Comparison of ENCODE assay signal across 19 mouse cellular contexts in genomic region chr13:57793643-57794240, GRCm38 (mm10).
A peak's percentile ranks its signal among the peaks of the same experiment; 100 is the strongest.
DNase-seq lines count a peak whose midpoint lies in the region; ATAC-seq and TF ChIP-seq lines count a peak whose summit lies in the region.
"Had no signal": no experiment of that assay in that cellular context is flagged by ENCODE, and none has a peak within 500 bp of the region (broad histone marks: within the 10 kb centered on the region; RNA-seq: fewer than 3 reads in every experiment).

No protein-coding gene starts in this region.

- 64% methylated on average over 12 of the region's 12 CpGs for whole genome bisulfite sequencing in cerebellum, adult 2 months
- 69% methylated on average over 12 of the region's 12 CpGs for WGBS in kidney, adult 2 months
- 43% methylated on average over 12 of the region's 12 CpGs for WGBS in lung, adult 2 months

- no peak overlapping the region for H3K27ac ChIP-seq in cerebellum, adult 2 months (ENCODE audit: insufficient read depth, low read length)
- no peak overlapping the region for H3K27ac ChIP-seq in kidney, adult 2 months (ENCODE audit: insufficient read depth, low read depth, low read length)
- H3K27ac ChIP-seq: embryonic facial prominence, embryonic 13.5 days; hindbrain, embryonic 14.5 days; midbrain, embryonic 12.5 days; neural tube, embryonic 15.5 days had no signal

- no peak for TF ChIP-seq POLR2A in cerebellum, adult 2 months (IDR thresholded peaks at IDR 0.05; ENCODE audit: borderline replicate concordance, insufficient read depth, low read length)
- no peak for TF ChIP-seq POLR2A in kidney, adult 2 months (IDR thresholded peaks at IDR 0.05; ENCODE audit: low read depth, low read length)
- no peak for TF ChIP-seq POLR2A in lung, adult 2 months (IDR thresholded peaks at IDR 0.05; ENCODE audit: borderline replicate concordance, extremely low read depth, low read depth, low read length)

- no peak for ATAC-seq in inflammation-experienced regulatory T-cells, adult 6 months
- ATAC-seq: forebrain, postnatal 0 days; intestine, embryonic 16.5 days had no signal

- H3K36me3 ChIP-seq in kidney, adult 2 months (ENCODE audit: control insufficient read depth, insufficient read depth, low read length) = no peaks in the 10 kb centered on the region
- H3K36me3 ChIP-seq: embryonic facial prominence, embryonic 13.5 days; midbrain, embryonic 12.5 days; neural tube, embryonic 15.5 days had no signal

- no peak overlapping the region for H3K4me3 ChIP-seq in cerebellum, adult 2 months (replicated peaks; ENCODE audit: insufficient read depth, low read depth, low read length)
- no peak overlapping the region for H3K4me3 ChIP-seq in kidney, adult 2 months (ENCODE audit: insufficient read depth, low read depth, low read length)
- no peak overlapping the region for H3K4me3 ChIP-seq in lung, adult 2 months (replicated peaks; ENCODE audit: extremely low read depth, low read depth, low read length)
- H3K4me3 ChIP-seq: embryonic facial prominence, embryonic 13.5 days; midbrain, embryonic 12.5 days; neural tube, embryonic 15.5 days had no signal

- peak; percentile 51 to 52 for DNase-seq in cerebellum, adult 2 months
- no peak for DNase-seq in cerebellum, adult 11 months
- DNase-seq in kidney, postnatal 14 days = peak; percentile 32
- no peak for DNase-seq in kidney, adult 2 months
- DNase-seq in lung, adult 2 months = peak; percentile 4
- peak; percentile 29 for DNase-seq in lung, postnatal 36 days
- DNase-seq: adrenal gland, postnatal 25 days; forebrain, postnatal 0 days; gastrocnemius, postnatal 10 days; heart, adult 18-20 months; layer of hippocampus, postnatal 36 days; retina, postnatal 1 day; thymus, postnatal 4 days had no signal

- no peaks in the 10 kb centered on the region for H3K27me3 ChIP-seq in cerebellum, adult 2 months (ENCODE audit: control insufficient read depth, insufficient read depth, low read length)
- no peaks in the 10 kb centered on the region for H3K27me3 ChIP-seq in kidney, adult 2 months (replicated peaks; ENCODE audit: control insufficient read depth, insufficient read depth, low read length)
- H3K27me3 ChIP-seq: embryonic facial prominence, embryonic 13.5 days; midbrain, embryonic 12.5 days; neural tube, embryonic 15.5 days had no signal

- H3K4me1 ChIP-seq in cerebellum, adult 2 months (ENCODE audit: control insufficient read depth, insufficient read depth, low read length) = peaks cover 48% of the 10 kb centered on the region
- H3K4me1 ChIP-seq in kidney, adult 2 months (ENCODE audit: control insufficient read depth, insufficient read depth, low read length) = no peaks in the 10 kb centered on the region
- H3K4me1 ChIP-seq in lung, adult 2 months (ENCODE audit: control insufficient read depth, insufficient read depth, low read length) = no peaks in the 10 kb centered on the region

- TF ChIP-seq CTCF in cerebellum, adult 2 months (IDR thresholded peaks at IDR 0.05; ENCODE audit: borderline replicate concordance, insufficient read depth, low read depth, low read length) = no peak
- TF ChIP-seq CTCF in kidney, adult 2 months (conservative IDR thresholded peaks at IDR 0.05; ENCODE audit: insufficient read depth, insufficient read length, low read depth, low read length) = no peak
- TF ChIP-seq CTCF in lung, adult 2 months (IDR thresholded peaks at IDR 0.05; ENCODE audit: insufficient read depth, low read length) = no peak

Comparison
In these comparisons a context has a peak if more than half of its experiments do, and no peak if none do; other contexts are left out.
1. DNase-seq: peak in cerebellum, adult 2 months (2 of 2), kidney, postnatal 14 days (single experiment), lung, adult 2 months (single experiment) and lung, postnatal 36 days (single experiment); none in cerebellum, adult 11 months (single experiment) and kidney, adult 2 months (single experiment).